In genomic region chr5:115556217-115556616, GRCm38 (mm10) we compare ENCODE assay signal across 9 mouse cellular contexts. TPM values are rescaled to one million over a fixed set of nuclear protein-coding genes. Genes with fewer than 3 reads are reported as not detected.
DNase-seq lines count a peak whose midpoint lies in the region; ATAC-seq and TF ChIP-seq lines count a peak whose summit lies in the region.
"Had no signal": no experiment of that assay in that cellular context is flagged by ENCODE, and none has a peak within 500 bp of the region (broad histone marks: within the 10 kb centered on the region; RNA-seq: fewer than 3 reads in every experiment).

No protein-coding gene starts in this region.

- 9% methylated on average over 8 of the region's 8 CpGs for WGBS in heart, postnatal 0 days

- peaks cover 8% of the 10 kb centered on the region; the same call in 1 of the 2 replicates for H3K4me1 ChIP-seq in heart, postnatal 0 days (ENCODE audit: control insufficient read depth, insufficient read depth)

- H3K27me3 ChIP-seq in heart, postnatal 0 days (ENCODE audit: control insufficient read depth, insufficient read depth, low read length): no peaks in the 10 kb centered on the region
- H3K27me3 ChIP-seq: Patski had no signal

- peaks cover 47% of the 10 kb centered on the region for H3K36me3 ChIP-seq in heart, postnatal 0 days (replicated peaks; ENCODE audit: control insufficient read depth, insufficient read depth, low read length)

- H3K27ac ChIP-seq in heart, postnatal 0 days (ENCODE audit: low read depth): no peak overlapping the region

- no peaks in the 10 kb centered on the region for H3K9me3 ChIP-seq in heart, postnatal 0 days (replicated peaks; ENCODE audit: control insufficient read depth, low read length)

- no peak overlapping the region for H3K9ac ChIP-seq in heart, postnatal 0 days (replicated peaks; ENCODE audit: low read depth, low read length)

- TF ChIP-seq EP300 in heart, postnatal 0 days (IDR thresholded peaks at IDR 0.05; ENCODE audit: low read depth): no peak

- ATAC-seq in common myeloid progenitor, adult 5-6 weeks (replicated peaks; ENCODE audit: low read depth, poor library complexity, severe bottlenecking): peak; percentile 37
- ATAC-seq in heart, postnatal 0 days (ENCODE audit: insufficient read depth, low read depth): no peak
- peak; percentile 30 for ATAC-seq in megakaryocyte, adult 5-6 weeks (ENCODE audit: poor library complexity, severe bottlenecking)
- ATAC-seq: Patski had no signal

- no peak overlapping the region for H3K4me2 ChIP-seq in heart, postnatal 0 days (ENCODE audit: low read depth, low read length)

- DNase-seq in adrenal gland, adult 18-20 months (ENCODE audit: low spot score in 2 of 2): peak; percentile 66 to 80
- DNase-seq in adrenal gland, postnatal 4 days (ENCODE audit: low spot score in 2 of 2): no peak
- DNase-seq in MEL-GATA-1-ER (ENCODE audit: extremely low read depth, low read depth): peak; percentile 60
- DNase-seq in heart, postnatal 0 days (ENCODE audit: low spot score): peak; percentile 52
- peak; percentile 47 to 76 for DNase-seq in layer of hippocampus, postnatal 25 days (ENCODE audit: extremely low spot score in 1 of 2, low spot score in 1 of 2)
- peak; percentile 74 to 87 for DNase-seq in spleen, postnatal 4 days (ENCODE audit: low spot score in 2 of 2)

- H3K4me3 ChIP-seq in heart, postnatal 0 days (ENCODE audit: low read depth, low read length): no peak overlapping the region

- peak; percentile 98 for TF ChIP-seq CTCF in heart, postnatal 0 days (IDR thresholded peaks at IDR 0.05; ENCODE audit: low read depth)

RNA-seq across cellular contexts. Expression of gene Rplp0, which starts 3.0 kb away (rescaled TPM):
- total RNA-seq in adrenal gland, adult 18-20 months (2021): 100 to 1,000 TPM; 706 to 758 TPM
- total RNA-seq in adrenal gland, postnatal 4 days (2021): 1,000 to 10,000 TPM; 1,094 to 1,122 TPM
- total RNA-seq in common myeloid progenitor, adult 5-6 weeks (2017): 1,584 and 1,794 TPM in 2 replicates
- total RNA-seq in heart, postnatal 0 days (2014; rRNA removed; ENCODE audit: low replicate concordance): 2,397 and 2,522 TPM in 2 replicates
- polyA plus RNA-seq in heart, postnatal 0 days (2015; fragmentation: Nextera tagmentation; extraction: Ambion mirVana): 877 and 933 TPM in 2 replicates
- 100 to 1,000 TPM; 251 to 264 TPM for total RNA-seq in layer of hippocampus, postnatal 25 days (2021)
- total RNA-seq in megakaryocyte, adult 5-6 weeks (2015): 1,875 and 2,228 TPM in 2 replicates
- 1,202 and 1,250 TPM in 2 replicates for total RNA-seq in megakaryocyte, adult 5-6 weeks (2017)

RNA-seq across cellular contexts. Expression of gene Gcn1l1, which starts 8.8 kb away (rescaled TPM):
- 10 to 100 TPM; 51.7 to 59.0 TPM for total RNA-seq in adrenal gland, adult 18-20 months (2021)
- total RNA-seq in adrenal gland, postnatal 4 days (2021): 10 to 100 TPM; 83.5 to 87.5 TPM
- total RNA-seq in common myeloid progenitor, adult 5-6 weeks (2017): 32.6 and 41.8 TPM in 2 replicates
- total RNA-seq in heart, postnatal 0 days (2014; rRNA removed; ENCODE audit: low replicate concordance): 38.3 and 42.8 TPM in 2 replicates
- polyA plus RNA-seq in heart, postnatal 0 days (2015; fragmentation: Nextera tagmentation; extraction: Ambion mirVana): 12.9 and 13.6 TPM in 2 replicates
- total RNA-seq in layer of hippocampus, postnatal 25 days (2021): 10 to 100 TPM; 65.8 to 79.7 TPM
- 9.0 and 9.2 TPM in 2 replicates for total RNA-seq in megakaryocyte, adult 5-6 weeks (2015)
- 13.2 and 13.4 TPM in 2 replicates for total RNA-seq in megakaryocyte, adult 5-6 weeks (2017)

RNA-seq across cellular contexts. Expression of gene Pxn, which starts 49.7 kb away (rescaled TPM):
- total RNA-seq in adrenal gland, adult 18-20 months (2021): 10 to 100 TPM; 34.1 to 42.2 TPM
- total RNA-seq in adrenal gland, postnatal 4 days (2021): 10 to 100 TPM; 77.6 to 82.4 TPM
- 31.2 and 72.4 TPM in 2 replicates for total RNA-seq in common myeloid progenitor, adult 5-6 weeks (2017)
- total RNA-seq in heart, postnatal 0 days (2014; rRNA removed; ENCODE audit: low replicate concordance): 66.6 and 68.8 TPM in 2 replicates
- polyA plus RNA-seq in heart, postnatal 0 days (2015; fragmentation: Nextera tagmentation; extraction: Ambion mirVana): 19.3 and 19.9 TPM in 2 replicates
- total RNA-seq in layer of hippocampus, postnatal 25 days (2021): 10 to 100 TPM; 30.9 to 41.9 TPM
- 81.3 and 93.8 TPM in 2 replicates for total RNA-seq in megakaryocyte, adult 5-6 weeks (2015)
- 151 and 199 TPM in 2 replicates for total RNA-seq in megakaryocyte, adult 5-6 weeks (2017)

Comparison
In these comparisons a context has a peak if more than half of its experiments do, and no peak if none do; other contexts are left out.
1. DNase-seq: peak in adrenal gland, adult 18-20 months (2 of 2), MEL-GATA-1-ER (single experiment), heart, postnatal 0 days (single experiment), layer of hippocampus, postnatal 25 days (2 of 2) and spleen, postnatal 4 days (2 of 2); none in adrenal gland, postnatal 4 days (0 of 2).